Mouse (Mus musculus): ENCODE measurements around the gene Tmx1.

The Tmx1 gene

DNA sequence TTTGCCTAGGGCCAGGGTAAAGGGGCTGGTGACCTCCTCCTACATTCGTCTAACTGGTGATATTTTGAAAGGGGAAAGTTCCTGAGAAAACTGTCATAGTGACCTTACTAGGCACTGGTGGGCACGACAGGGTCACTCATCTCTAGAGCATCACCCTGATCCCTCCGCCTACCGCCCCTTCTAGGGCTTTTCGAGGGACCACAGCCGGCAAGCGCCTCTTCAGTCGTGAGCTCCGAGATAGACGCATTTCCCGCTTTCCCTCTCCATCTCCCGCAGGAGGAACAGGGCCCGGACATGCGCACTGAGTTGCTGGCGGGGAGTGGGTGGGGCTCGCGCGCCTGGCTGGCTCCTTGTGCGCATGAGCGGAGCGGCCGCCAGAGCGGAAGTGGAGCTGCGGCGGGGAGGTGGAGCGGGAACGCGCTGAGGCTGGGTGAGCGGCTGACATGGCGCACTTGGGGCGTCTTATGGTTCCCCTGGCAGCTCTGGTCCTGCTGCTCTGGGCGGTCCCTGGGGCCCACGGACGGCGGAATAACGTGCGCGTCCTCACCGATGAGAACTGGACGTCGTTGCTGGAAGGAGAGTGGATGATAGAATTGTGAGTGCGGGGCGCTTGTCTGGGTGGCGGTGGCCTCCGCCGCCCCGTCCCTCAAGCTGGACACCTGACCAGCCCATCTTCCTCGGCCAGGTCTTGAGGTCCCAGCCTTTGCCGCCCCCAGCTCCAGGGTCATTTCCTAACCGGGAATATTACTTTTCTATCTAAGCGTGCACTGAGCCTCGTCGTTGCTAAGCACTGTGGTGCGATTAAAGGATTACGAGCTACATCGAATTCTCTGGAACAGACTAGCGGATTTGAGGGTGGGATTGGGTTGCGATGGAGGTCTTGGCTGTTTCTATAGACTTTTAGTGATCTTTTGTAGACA, at the start of gene Tmx1:
Gene Tmx1, plus strand, starts transcription at position 370 of the 920 bp plus-strand sequence.
- DNase-seq (ENCODE audit: low read depth, low spot score) = peak; percentile 92

- no peak for DNase-seq (ENCODE audit: low read depth, low spot score)
These were observed 48.6 kb upstream of the Tmx1 start for GRCm38 (mm10) chr12:70404327-70404726.

DNA sequence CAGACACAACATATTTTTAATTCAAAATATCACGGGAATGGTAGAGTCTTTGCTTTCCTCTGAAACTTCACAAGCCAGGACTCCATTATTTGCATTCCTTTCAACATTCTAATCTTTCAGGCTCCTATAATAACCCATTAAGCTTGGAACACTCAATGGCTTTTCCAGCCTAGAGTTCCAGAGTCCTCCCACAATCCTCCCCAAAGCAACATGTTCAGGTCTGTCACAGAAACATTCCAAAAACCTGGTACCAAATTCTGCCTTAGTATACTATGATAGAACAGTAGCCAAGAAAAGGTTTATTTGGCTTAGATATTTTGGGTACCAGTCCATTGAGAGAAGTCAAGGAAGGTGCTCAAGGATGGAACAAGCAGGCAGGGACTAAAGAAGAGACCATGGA, 44.5 kb upstream of the Tmx1 start:
- no peak for DNase-seq (ENCODE audit: low read depth, low spot score)

DNA sequence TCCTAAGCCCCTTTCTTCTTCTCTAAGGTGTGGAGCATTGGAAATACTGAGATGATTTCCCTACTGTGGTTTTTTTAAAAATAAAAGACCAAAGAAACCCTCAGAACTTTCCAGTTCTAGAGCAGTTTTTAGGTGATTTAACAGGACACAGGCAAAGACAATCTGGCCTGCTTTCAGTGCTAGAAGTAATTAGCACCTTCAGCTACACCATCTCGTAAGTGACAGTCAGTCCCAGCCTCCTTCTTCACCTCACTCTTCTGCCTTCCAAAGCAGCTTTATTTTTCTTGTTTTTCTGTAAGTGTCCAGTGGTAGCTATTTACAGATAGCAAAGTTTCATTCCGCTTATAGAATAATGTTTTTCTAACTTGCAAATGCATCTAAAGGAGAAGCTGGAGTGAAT, 43.3 kb upstream of the Tmx1 start:
- no peak for DNase-seq (ENCODE audit: low read depth, low spot score)

DNA sequence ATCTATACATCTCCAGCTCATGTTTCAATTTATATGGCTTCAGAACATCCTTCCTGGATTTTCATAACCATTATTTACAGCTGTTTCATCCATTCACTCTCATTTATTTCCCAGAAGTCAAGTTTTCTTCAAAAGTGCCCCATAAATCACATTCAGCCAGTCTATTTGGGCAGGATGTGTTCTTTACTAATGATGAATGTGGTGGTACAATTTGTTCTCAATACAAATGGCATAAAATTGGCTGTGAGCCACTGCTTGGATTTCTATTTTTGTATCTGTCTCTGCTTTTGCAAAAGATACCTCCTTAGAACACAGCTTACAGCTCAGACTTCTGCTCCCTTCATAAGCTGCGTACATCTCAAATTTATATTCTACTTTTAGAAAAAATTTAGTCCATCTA, 32.7 kb upstream of the Tmx1 start:
- no peak for DNase-seq (ENCODE audit: low read depth, low spot score)

GRCm38 (mm10) chr12:70421028-70421427, 31.9 kb upstream of the Tmx1 start:
- no peak for DNase-seq (ENCODE audit: low read depth, low spot score)

DNA sequence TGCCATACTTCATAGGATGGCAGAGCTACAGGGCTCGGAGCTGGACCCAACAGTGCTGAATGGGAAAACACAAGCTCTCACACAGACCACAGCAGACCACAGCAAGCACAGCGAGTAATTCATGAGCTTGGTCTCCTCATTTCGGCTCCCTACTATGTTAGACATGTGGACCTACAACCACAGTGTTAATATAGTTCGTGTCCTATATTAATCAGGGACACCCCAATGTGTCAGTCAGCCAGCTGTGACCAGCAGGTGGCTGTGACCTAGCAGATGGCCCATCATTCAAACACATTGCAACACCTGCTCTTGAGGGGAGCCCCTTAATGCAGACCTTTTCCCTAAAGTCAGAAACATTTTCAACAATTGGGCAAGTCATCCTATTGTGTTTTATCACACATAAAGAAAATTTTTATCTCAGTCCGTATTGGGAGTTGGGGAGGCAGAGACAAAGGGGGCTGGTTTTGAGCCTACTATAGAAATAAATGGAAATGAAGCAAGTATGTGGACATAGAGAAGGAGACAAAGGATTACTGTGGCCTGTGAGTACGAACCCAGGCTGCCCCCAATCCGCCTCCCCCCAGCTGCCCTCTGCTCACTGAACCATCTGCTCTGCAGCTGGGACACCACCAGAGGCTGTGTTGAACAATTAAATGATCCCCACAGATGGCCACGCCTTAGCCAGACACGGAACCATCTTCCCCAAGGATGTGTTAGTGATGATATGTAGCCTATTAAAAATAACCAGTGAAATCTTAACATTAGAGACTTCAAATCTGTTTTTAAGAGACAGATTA, 30.4 kb upstream of the Tmx1 start:
- DNase-seq (ENCODE audit: low read depth, low spot score) = no peak

DNA sequence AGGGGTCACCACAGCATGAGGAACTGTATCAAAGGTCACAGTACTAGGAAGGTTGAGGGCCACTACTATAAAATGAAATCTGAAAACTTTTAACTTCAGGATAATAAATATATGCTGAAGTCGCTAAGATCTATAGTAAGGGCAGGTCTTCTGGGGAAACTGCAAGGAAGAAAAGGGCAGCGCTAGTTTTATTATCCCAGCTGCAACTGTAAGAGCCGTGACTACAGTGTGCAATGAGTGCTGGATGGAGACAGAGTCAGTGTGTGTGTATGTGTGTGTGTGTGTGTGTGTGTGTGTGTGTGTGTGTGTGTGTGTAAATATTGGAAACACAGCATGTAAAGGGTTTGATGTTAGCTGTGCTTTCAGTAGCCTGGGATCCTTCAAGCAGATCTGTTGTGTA, 25.0 kb upstream of the Tmx1 start:
- no peak for DNase-seq (ENCODE audit: low read depth, low spot score)

- DNase-seq (ENCODE audit: low read depth, low spot score) = no peak
These were observed 23.3 kb upstream of the Tmx1 start for GRCm38 (mm10) chr12:70429637-70430036.

GRCm38 (mm10) chr12:70430307-70430950, 22.5 kb upstream of the Tmx1 start:
- no peak for DNase-seq (ENCODE audit: low read depth, low spot score)

DNA sequence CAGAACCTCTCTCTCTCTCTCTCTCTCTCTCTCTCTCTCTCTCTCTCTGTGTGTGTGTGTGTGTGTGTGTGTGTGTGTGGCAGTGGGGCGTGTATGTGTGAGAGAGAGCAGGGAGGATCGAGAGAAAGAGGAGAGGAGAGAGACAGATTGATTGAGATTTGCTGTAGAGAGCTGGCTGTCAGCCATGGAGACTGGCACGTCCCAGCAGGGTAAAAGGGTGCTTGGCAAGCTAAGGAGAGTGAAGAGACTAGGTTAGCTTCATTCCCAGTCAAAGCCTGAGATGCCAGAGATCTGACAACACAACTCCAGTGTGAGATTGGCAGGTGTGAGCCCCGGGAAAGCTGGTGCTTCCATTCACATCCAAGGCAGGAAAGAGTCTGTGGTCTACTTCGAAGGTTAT, 21.5 kb upstream of the Tmx1 start:
- DNase-seq (ENCODE audit: low read depth, low spot score) = no peak

DNA sequence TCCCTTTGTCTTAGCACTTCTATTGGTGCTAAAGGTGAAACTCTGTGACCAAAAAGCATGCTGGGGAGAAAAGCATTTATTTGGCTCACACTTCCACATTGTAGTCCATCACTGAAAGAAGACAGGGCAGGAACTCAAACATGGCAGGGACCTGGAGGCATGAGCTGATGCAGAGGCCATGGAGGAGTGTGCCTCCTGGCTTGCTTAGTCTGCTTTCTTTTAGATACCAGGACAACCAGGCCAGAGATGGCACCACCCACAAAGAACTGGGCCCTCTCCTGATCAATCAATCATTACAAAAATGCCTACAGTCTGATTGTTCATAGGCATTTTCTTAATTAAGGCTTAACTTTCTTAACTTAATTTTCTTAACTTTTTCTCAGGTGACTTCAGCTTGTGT, 2.9 kb upstream of the Tmx1 start:
- no peak for DNase-seq (ENCODE audit: low read depth, low spot score)

- peak; percentile 66 for DNase-seq (ENCODE audit: low read depth, low spot score)
These were observed 1.4 kb upstream of the Tmx1 start for GRCm38 (mm10) chr12:70451533-70451932.

- DNase-seq (ENCODE audit: low read depth, low spot score) = peak; percentile 81
These were observed 752 bp upstream of the Tmx1 start for GRCm38 (mm10) chr12:70452143-70452542.

GRCm38 (mm10) chr12:70455226-70455625, 2.3 kb downstream of the Tmx1 start:
- no peak for DNase-seq (ENCODE audit: low read depth, low spot score)

- DNase-seq (ENCODE audit: low read depth, low spot score) = no peak
These were observed 6.7 kb downstream of the Tmx1 start for GRCm38 (mm10) chr12:70459546-70459945.

DNA sequence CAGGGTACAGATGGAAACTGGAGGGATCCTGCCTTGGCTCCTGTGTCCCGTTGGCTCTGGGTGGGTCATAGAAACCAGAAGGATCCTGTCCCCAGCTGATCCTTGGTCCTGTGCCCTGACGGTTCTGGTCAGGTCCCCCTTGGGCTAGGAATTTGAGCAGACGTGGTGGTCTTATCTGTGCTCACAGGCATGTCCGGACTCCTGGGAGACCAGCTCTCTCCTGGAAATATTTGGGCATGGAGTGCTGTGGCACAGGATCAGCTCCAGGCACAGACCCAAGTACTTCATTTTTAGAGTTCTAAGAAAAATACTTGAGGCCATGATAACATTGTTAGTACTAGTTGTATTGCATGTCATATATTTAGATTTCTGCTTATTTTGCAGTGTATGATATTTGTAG, 11.1 kb downstream of the Tmx1 start:
- no peak for DNase-seq (ENCODE audit: low read depth, low spot score)

GRCm38 (mm10) chr12:70475336-70475735, 22.4 kb downstream of the Tmx1 start:
- DNase-seq (ENCODE audit: low read depth, low spot score) = no peak

GRCm38 (mm10) chr12:70476884-70477576, 24.1 kb downstream of the Tmx1 start:
- no peak for DNase-seq (ENCODE audit: low read depth, low spot score)

GRCm38 (mm10) chr12:70477593-70478287, 24.8 kb downstream of the Tmx1 start:
- DNase-seq (ENCODE audit: low read depth, low spot score) = no peak

GRCm38 (mm10) chr12:70485956-70486355, 33.1 kb downstream of the Tmx1 start:
- DNase-seq (ENCODE audit: low read depth, low spot score) = no peak
